Mouse (Mus musculus): ENCODE results near the gene Agmo.

The Agmo gene

GRCm38 (mm10) chr12:37241566-37242021 lies at the start of gene Agmo:
Gene Agmo, plus strand, starts transcription at chr12:37241641.
- peak; percentile 26 for DNase-seq

- no peak for DNase-seq
Measured at GRCm38 (mm10) chr12:37231119-37231518, 10.3 kb upstream of the Agmo start.

GRCm38 (mm10) chr12:37240975-37241565 lies 371 bp upstream of the Agmo start:
- no peak for DNase-seq

- no peak for DNase-seq
Measured at GRCm38 (mm10) chr12:37242484-37242883, 1.0 kb downstream of the Agmo start.

- DNase-seq = no peak
Measured at GRCm38 (mm10) chr12:37244876-37245275, 3.4 kb downstream of the Agmo start.

GRCm38 (mm10) chr12:37251688-37252087 lies 10.2 kb downstream of the Agmo start:
- DNase-seq = no peak

- no peak for DNase-seq
Measured at GRCm38 (mm10) chr12:37257099-37257498, 15.7 kb downstream of the Agmo start.

GRCm38 (mm10) chr12:37259771-37260528 lies 18.5 kb downstream of the Agmo start:
- peak; percentile 16 for DNase-seq

GRCm38 (mm10) chr12:37263685-37264084 lies 22.2 kb downstream of the Agmo start:
- DNase-seq = no peak

- no peak for DNase-seq
Measured at GRCm38 (mm10) chr12:37268636-37269152, 27.3 kb downstream of the Agmo start.

- DNase-seq = peak; percentile 1
Measured at GRCm38 (mm10) chr12:37272660-37273059, 31.2 kb downstream of the Agmo start.

GRCm38 (mm10) chr12:37273964-37274657 lies 32.7 kb downstream of the Agmo start:
- DNase-seq = no peak

GRCm38 (mm10) chr12:37274658-37275019 lies 33.2 kb downstream of the Agmo start:
- no peak for DNase-seq

GRCm38 (mm10) chr12:37306956-37307466 lies 65.6 kb downstream of the Agmo start:
- DNase-seq = no peak

- DNase-seq = no peak
Measured at GRCm38 (mm10) chr12:37310786-37311185, 69.3 kb downstream of the Agmo start.

- no peak for DNase-seq
Measured at GRCm38 (mm10) chr12:37322860-37323259, 81.4 kb downstream of the Agmo start.

GRCm38 (mm10) chr12:37334987-37335386 lies 93.5 kb downstream of the Agmo start:
- DNase-seq = no peak

- peak; percentile 34 for DNase-seq
Measured at GRCm38 (mm10) chr12:37344225-37344624, 102.8 kb downstream of the Agmo start.

GRCm38 (mm10) chr12:37345696-37346095 lies 104.3 kb downstream of the Agmo start:
- DNase-seq = no peak

GRCm38 (mm10) chr12:37392316-37392715 lies 150.9 kb downstream of the Agmo start:
- no peak for DNase-seq

GRCm38 (mm10) chr12:37402541-37402940 lies 161.1 kb downstream of the Agmo start:
- DNase-seq = no peak

- DNase-seq = no peak
Measured at GRCm38 (mm10) chr12:37426350-37426749, 184.9 kb downstream of the Agmo start.

GRCm38 (mm10) chr12:37426750-37427149 lies 185.3 kb downstream of the Agmo start:
- no peak for DNase-seq

All from kidney, adult 9 months (tissue).